Mouse (Mus musculus): ENCODE data around the gene Pth1r.

DNA sequence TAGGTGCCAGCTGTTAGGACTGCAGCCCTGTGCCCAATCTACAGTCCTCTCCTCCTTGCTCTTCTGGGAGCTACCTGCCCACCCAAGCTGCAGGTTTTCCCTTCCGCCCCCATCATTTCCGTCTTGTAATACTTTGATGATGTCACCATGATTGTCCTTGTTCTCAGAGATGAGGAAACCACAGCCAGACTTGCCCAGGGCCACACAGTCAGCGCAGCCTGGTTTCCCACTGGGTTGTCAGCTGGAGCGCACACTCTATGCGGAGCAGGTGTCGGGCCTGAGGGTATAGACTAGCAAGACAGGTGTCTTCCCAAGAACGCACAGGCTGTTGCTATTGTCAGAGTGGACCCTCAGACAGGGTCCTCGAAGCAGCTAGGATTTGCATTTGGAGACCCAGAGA, 61.8 kb downstream of the Pth1r start:
- no peak for TF ChIP-seq POLR2A (IDR thresholded peaks at IDR 0.05; ENCODE audit: extremely low read depth, insufficient read depth, low read length)
- TF ChIP-seq CTCF (IDR thresholded peaks at IDR 0.05; ENCODE audit: low read depth, low read length): no peak
